Mouse (Mus musculus) limb, embryonic 14.5 days (tissue): ENCODE results near the gene Rpl18a. TPM values are rescaled to one million over a fixed set of nuclear protein-coding genes. Genes with fewer than 3 reads are reported as not detected.

Experiments
- ATAC-seq: fragments of 200-750 bp; cut with Nextera tagmentation; 2 replicates; pipeline ENCODE4 v1.8.0; 2017; ENCODE audit warnings: low read depth, moderate number of reproducible peaks, moderate TSS enrichment; ENCODE audit not compliant: low FRiP score
- DNase-seq: peaks from one replicate; pipeline ENCODE4 v3.0.0-alpha.2; 2015; ENCODE audit warnings: low spot score
- H3K27ac ChIP-seq: fragments of 300-500 bp; sonication (generic); replicated peaks from 2 replicates; pipeline ENCODE4 v1.5.1; 2014; ENCODE audit warnings: low read depth, mild to moderate bottlenecking, low read length, moderate library complexity, mixed read lengths
- H3K27me3 ChIP-seq: fragments of 300-500 bp; sonication (generic); 2 replicates; pipeline ENCODE4 v1.6.1; 2014; ENCODE audit warnings: low read length, mixed read lengths; ENCODE audit not compliant: control insufficient read depth, insufficient read depth
- H3K36me3 ChIP-seq: fragments of 300-500 bp; sonication (generic); 2 replicates; pipeline ENCODE4 v1.6.1; 2014; ENCODE audit warnings: mild to moderate bottlenecking, low read length, moderate library complexity, mixed read lengths; ENCODE audit not compliant: control insufficient read depth, insufficient read depth
- H3K4me1 ChIP-seq: fragments of 300-500 bp; sonication (generic); 2 replicates; pipeline ENCODE4 v1.6.1; 2014; ENCODE audit warnings: antibody characterized with exemption, low read length, mixed read lengths; ENCODE audit not compliant: control insufficient read depth, insufficient read depth
- H3K4me2 ChIP-seq: fragments of 300-500 bp; sonication (generic); replicated peaks from 2 replicates; pipeline ENCODE4 v1.6.1; 2014; ENCODE audit warnings: low read depth, mild to moderate bottlenecking, low read length, moderate library complexity; ENCODE audit not compliant: severe bottlenecking
- H3K4me3 ChIP-seq: fragments of 300-500 bp; sonication (generic); replicated peaks from 2 replicates; pipeline ENCODE4 v1.5.1; 2014; ENCODE audit warnings: low read length
- H3K9ac ChIP-seq: fragments of 300-500 bp; sonication (generic); 2 replicates; pipeline ENCODE4 v1.6.1; 2014; ENCODE audit warnings: mild to moderate bottlenecking, low read depth, low read length, moderate library complexity; ENCODE audit not compliant: severe bottlenecking
- H3K9me3 ChIP-seq: fragments of 300-500 bp; sonication (generic); 2 replicates; pipeline ENCODE4 v1.6.1; 2016; ENCODE audit warnings: low read length; ENCODE audit not compliant: control insufficient read depth
- POLR2A ChIP-seq: fragments of 200-500 bp; IDR thresholded peaks from 2 replicates; pipeline ENCODE4 v1.8.0; 2012; ENCODE audit warnings: inconsistent platforms, mild to moderate bottlenecking, moderate library complexity, borderline replicate concordance; ENCODE audit not compliant: insufficient read depth, insufficient read length; ENCODE audit errors: extremely low read depth
- WGBS: fragments of 180-500 bp; shearing (Covaris S2); extraction: QIAGEN DNeasy Blood & Tissue Kit; methylation state at CpG from one replicate; pipeline ENCODE4 v1.1.7; 2014; 5-methylcytosine and 5-hydroxymethylcytosine counted together
- microRNA counts: library from miRNA; unstranded; fragments of <30 nt; microRNA quantifications from one replicate; lab custom pipeline; 2016
- microRNA-seq: library from miRNA; unstranded; fragments of <30 nt; microRNA quantifications from one replicate; pipeline ENCODE4, GENCODE M21; 2016
- polyA plus RNA-seq, 2 experiments: library from polyadenylated mRNA; depleted of rRNA in 1 of 2; stranded (reverse) in 1 of 2; unstranded in 1 of 2; fragments of >200 nt; fragmentation: Nextera tagmentation in 1 of 2; extraction: Ambion mirVana in 1 of 2; gene quantifications; 2 replicates each; pipeline versions ENCODE4 v1.2.1 to v1.2.3; 2012 to 2014

Rpl18a gene
- polyA plus RNA-seq, 2 experiments = 5,343 to 5,809 TPM

- Histone ChIP-seq H3K4me2 (no peak overlapping the region), H3K9ac (no peak overlapping the region), H3K4me3 (no peak overlapping the region), H3K27ac (no peak overlapping the region), H3K36me3 (no peaks in the 10 kb centered on the region), H3K9me3 (no peaks in the 10 kb centered on the region), H3K27me3 (no peaks in the 10 kb centered on the region), H3K4me1 (peaks cover 3% of the 10 kb centered on the region; the same call in 1 of the 2 replicates)
- TF ChIP-seq POLR2A = no peak
- no peak for DNase-seq
- no peak for ATAC-seq
- WGBS = 76% methylated on average over 4 of the region's 4 CpGs
Measured at GRCm38 (mm10) chr8:70850947-70851346, 46.3 kb downstream of the Rpl18a start.

GRCm38 (mm10) chr8:70850132-70850845, 46.9 kb downstream of the Rpl18a start:
- H3K9ac ChIP-seq = no peak overlapping the region
- H3K4me1 ChIP-seq = peaks cover 3% of the 10 kb centered on the region; the same call in 1 of the 2 replicates
- DNase-seq = no peak
- no peak for ATAC-seq
- TF ChIP-seq POLR2A = no peak
- H3K4me2 ChIP-seq = no peak overlapping the region
- H3K27ac ChIP-seq = no peak overlapping the region
- no peak overlapping the region for H3K4me3 ChIP-seq
- 79% methylated on average over 7 of the region's 7 CpGs for WGBS
- no peaks in the 10 kb centered on the region for H3K9me3 ChIP-seq
- H3K36me3 ChIP-seq = no peaks in the 10 kb centered on the region
- no peaks in the 10 kb centered on the region for H3K27me3 ChIP-seq

- Histone ChIP-seq H3K9ac (no peak overlapping the region), H3K4me2 (no peak overlapping the region), H3K4me1 (peaks cover 3% of the 10 kb centered on the region; the same call in 1 of the 2 replicates), H3K36me3 (no peaks in the 10 kb centered on the region), H3K9me3 (no peaks in the 10 kb centered on the region), H3K27me3 (no peaks in the 10 kb centered on the region), H3K4me3 (no peak overlapping the region), H3K27ac (no peak overlapping the region)
- no peak for ATAC-seq
- WGBS = 83% methylated on average over 3 of the region's 3 CpGs
- no peak for TF ChIP-seq POLR2A
- no peak for DNase-seq
Measured at GRCm38 (mm10) chr8:70849333-70849990, 47.8 kb downstream of the Rpl18a start.

GRCm38 (mm10) chr8:70846371-70847154, 50.6 kb downstream of the Rpl18a start:
- 57% methylated on average over 15 of the region's 15 CpGs for WGBS
- H3K36me3 ChIP-seq = no peaks in the 10 kb centered on the region

GRCm38 (mm10) chr8:70845108-70845507, 52.1 kb downstream of the Rpl18a start:
- Histone ChIP-seq H3K27me3 (no peaks in the 10 kb centered on the region), H3K9ac (no peak overlapping the region), H3K36me3 (no peaks in the 10 kb centered on the region), H3K4me1 (0 out of 2 replicates have a peak, but pooled peaks cover 3% of the 10 kb centered on the region), H3K4me2 (no peak overlapping the region), H3K27ac (no peak overlapping the region), H3K9me3 (no peaks in the 10 kb centered on the region), H3K4me3 (no peak overlapping the region)
- 47% methylated on average over 5 of the region's 5 CpGs for WGBS
- no peak for ATAC-seq
- no peak for DNase-seq
- no peak for TF ChIP-seq POLR2A

More at GRCm38 (mm10) chr8:70846371-70847154, 50.6 kb downstream of the Rpl18a start:
- Histone ChIP-seq H3K9me3 (no peaks in the 10 kb centered on the region), H3K9ac (no peak overlapping the region), H3K4me3 (no peak overlapping the region), H3K4me2 (no peak overlapping the region), H3K4me1 (no peaks in the 10 kb centered on the region), H3K27me3 (no peaks in the 10 kb centered on the region), H3K27ac (no peak overlapping the region)
- ATAC-seq (no peak), DNase-seq (no peak)
- TF ChIP-seq POLR2A = no peak

MicroRNAs encoded within 50 kb of the gene (microRNA counts, 519-probe panel; counts per million panel counts)
- not detected for microRNA mmu-miR-1969 (lab: Ali Mortazavi, UCI)

Small RNA genes within 50 kb of the gene (microRNA-seq; reads per million reads assigned to microRNA genes)
- gene Mir1969 (1.8 reads per million), gene Mir7067 (0.69 reads per million)

Other genes starting within 250 kb of the Rpl18a start
- 47.6 and 59.8 TPM in 2 replicates for gene Pgpep1, start 237.0 kb downstream of the Rpl18a start, polyA plus RNA-seq (2012; rRNA removed)
- gene Pgpep1, start 237.0 kb downstream of the Rpl18a start, polyA plus RNA-seq (2014; fragmentation: Nextera tagmentation; extraction: Ambion mirVana) = 64.1 and 68.7 TPM in 2 replicates
- 172 and 182 TPM in 2 replicates for gene Lsm4, start 224.2 kb downstream of the Rpl18a start, polyA plus RNA-seq (2012; rRNA removed)
- 247 and 256 TPM in 2 replicates for gene Lsm4, start 224.2 kb downstream of the Rpl18a start, polyA plus RNA-seq (2014; fragmentation: Nextera tagmentation; extraction: Ambion mirVana)
- 218 and 287 TPM in 2 replicates for gene Jund, start 198.5 kb downstream of the Rpl18a start, polyA plus RNA-seq (2012; rRNA removed)
- 115 and 119 TPM in 2 replicates for gene Jund, start 198.5 kb downstream of the Rpl18a start, polyA plus RNA-seq (2014; fragmentation: Nextera tagmentation; extraction: Ambion mirVana)
- gene Iqcn, start 194.0 kb downstream of the Rpl18a start, polyA plus RNA-seq (2012; rRNA removed) = 0.04 and 0.08 TPM in 2 replicates
- 0.10 TPM in 1 of 2 replicates, not detected in the other for gene Iqcn, start 194.0 kb downstream of the Rpl18a start, polyA plus RNA-seq (2014; fragmentation: Nextera tagmentation; extraction: Ambion mirVana)
- not detected in 2 replicates for gene Gm3336, start 178.9 kb downstream of the Rpl18a start, polyA plus RNA-seq (2012; rRNA removed)
- not detected in 2 replicates for gene Gm3336, start 178.9 kb downstream of the Rpl18a start, polyA plus RNA-seq (2014; fragmentation: Nextera tagmentation; extraction: Ambion mirVana)
- gene Pde4c, start 173.7 kb downstream of the Rpl18a start, polyA plus RNA-seq (2012; rRNA removed) = 0.38 TPM in 2 replicates
- gene Pde4c, start 173.7 kb downstream of the Rpl18a start, polyA plus RNA-seq (2014; fragmentation: Nextera tagmentation; extraction: Ambion mirVana) = not detected in 2 replicates
- gene Rab3a, start 142.7 kb downstream of the Rpl18a start, polyA plus RNA-seq (2012; rRNA removed) = 27.2 and 36.6 TPM in 2 replicates
- gene Rab3a, start 142.7 kb downstream of the Rpl18a start, polyA plus RNA-seq (2014; fragmentation: Nextera tagmentation; extraction: Ambion mirVana) = 19.8 and 20.1 TPM in 2 replicates
- 27.7 and 41.6 TPM in 2 replicates for gene Mpv17l2, start 136.5 kb downstream of the Rpl18a start, polyA plus RNA-seq (2012; rRNA removed)
- gene Mpv17l2, start 136.5 kb downstream of the Rpl18a start, polyA plus RNA-seq (2014; fragmentation: Nextera tagmentation; extraction: Ambion mirVana) = 36.0 and 40.3 TPM in 2 replicates
- gene Pik3r2, start 120.7 kb downstream of the Rpl18a start, polyA plus RNA-seq (2012; rRNA removed) = 111 and 137 TPM in 2 replicates
- gene Pik3r2, start 120.7 kb downstream of the Rpl18a start, polyA plus RNA-seq (2014; fragmentation: Nextera tagmentation; extraction: Ambion mirVana) = 73.5 and 74.7 TPM in 2 replicates
- 37.2 and 57.8 TPM in 2 replicates for gene Mast3, start 92.4 kb downstream of the Rpl18a start, polyA plus RNA-seq (2012; rRNA removed)
- gene Mast3, start 92.4 kb downstream of the Rpl18a start, polyA plus RNA-seq (2014; fragmentation: Nextera tagmentation; extraction: Ambion mirVana) = 14.4 and 16.2 TPM in 2 replicates
- gene Il12rb1, start 89.0 kb downstream of the Rpl18a start, polyA plus RNA-seq (2012; rRNA removed) = 0.04 and 0.13 TPM in 2 replicates
- 0.21 TPM in 1 of 2 replicates, not detected in the other for gene Il12rb1, start 89.0 kb downstream of the Rpl18a start, polyA plus RNA-seq (2014; fragmentation: Nextera tagmentation; extraction: Ambion mirVana)
- 21.5 and 36.9 TPM in 2 replicates for gene Arrdc2, start 57.7 kb downstream of the Rpl18a start, polyA plus RNA-seq (2012; rRNA removed)
- gene Arrdc2, start 57.7 kb downstream of the Rpl18a start, polyA plus RNA-seq (2014; fragmentation: Nextera tagmentation; extraction: Ambion mirVana) = 6.1 and 8.6 TPM in 2 replicates
- gene Kcnn1, start 34.2 kb downstream of the Rpl18a start, polyA plus RNA-seq (2012; rRNA removed) = 9.1 and 11.2 TPM in 2 replicates
- gene Kcnn1, start 34.2 kb downstream of the Rpl18a start, polyA plus RNA-seq (2014; fragmentation: Nextera tagmentation; extraction: Ambion mirVana) = 2.5 and 3.0 TPM in 2 replicates
- gene Ccdc124, start 23.5 kb downstream of the Rpl18a start, polyA plus RNA-seq (2012; rRNA removed) = 49.2 and 58.9 TPM in 2 replicates
- gene Ccdc124, start 23.5 kb downstream of the Rpl18a start, polyA plus RNA-seq (2014; fragmentation: Nextera tagmentation; extraction: Ambion mirVana) = 96.2 and 97.2 TPM in 2 replicates
- 1.4 and 1.9 TPM in 2 replicates for gene Slc5a5, start 4.7 kb downstream of the Rpl18a start, polyA plus RNA-seq (2012; rRNA removed)
- 0.19 and 0.83 TPM in 2 replicates for gene Slc5a5, start 4.7 kb downstream of the Rpl18a start, polyA plus RNA-seq (2014; fragmentation: Nextera tagmentation; extraction: Ambion mirVana)
- gene Map1s, start 8.5 kb upstream of the Rpl18a start, polyA plus RNA-seq (2012; rRNA removed) = 63.7 and 96.8 TPM in 2 replicates
- gene Map1s, start 8.5 kb upstream of the Rpl18a start, polyA plus RNA-seq (2014; fragmentation: Nextera tagmentation; extraction: Ambion mirVana) = 45.6 and 47.6 TPM in 2 replicates